Mouse (Mus musculus) brain, embryonic 14.5 days (tissue): Measurements from ENCODE around the gene Gm38394. TPM values are rescaled to one million over a fixed set of nuclear protein-coding genes. Genes with fewer than 3 reads are reported as not detected.
A peak's percentile ranks its signal among the peaks of the same experiment; 100 is the strongest.

Experiments used
- DNase-seq: peaks from one replicate; pipeline ENCODE4 v3.0.0-alpha.2; 2011; ENCODE audit warnings: low read depth
- CTCF ChIP-seq: fragments of 200-500 bp; IDR thresholded peaks from 2 replicates; pipeline ENCODE4 v1.5.1; 2012; ENCODE audit warnings: inconsistent platforms, mild to moderate bottlenecking, moderate library complexity, borderline replicate concordance; ENCODE audit not compliant: insufficient read depth, insufficient read length; ENCODE audit errors: extremely low read depth
- POLR2A ChIP-seq: fragments of 200-500 bp; IDR thresholded peaks from 2 replicates; pipeline ENCODE4 v1.6.1; 2012; ENCODE audit warnings: mild to moderate bottlenecking, inconsistent platforms, borderline replicate concordance; ENCODE audit not compliant: poor library complexity, insufficient read depth, insufficient read length, severe bottlenecking; ENCODE audit errors: extremely low read depth
- polyA plus RNA-seq: library from polyadenylated mRNA; depleted of rRNA; stranded (reverse); fragments of >200 nt; gene quantifications from 2 replicates; pipeline ENCODE4 v1.2.3, GENCODE M21; 2012; rRNA removed

The Gm38394 gene
- polyA plus RNA-seq, 1 experiment = 7.3 TPM

DNA sequence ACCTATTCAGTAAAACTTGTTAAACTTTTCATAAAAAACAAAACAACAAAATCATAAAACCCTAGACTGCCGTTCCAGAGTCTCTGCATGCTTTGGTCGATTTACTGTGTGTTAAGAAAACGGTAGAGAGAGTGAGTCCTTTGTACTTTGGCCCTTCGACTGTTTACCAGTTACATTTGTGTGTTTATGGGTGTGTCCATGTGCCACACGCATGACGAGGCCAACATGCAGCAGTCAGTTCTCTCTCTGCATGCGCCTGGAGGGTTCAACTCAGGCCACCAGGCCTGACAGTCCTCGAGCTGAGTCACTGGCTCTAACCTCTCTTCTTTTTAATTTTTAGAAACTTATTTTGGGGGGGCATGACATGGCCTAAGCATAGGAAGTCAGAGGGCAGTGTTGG, 42.8 kb downstream of the Gm38394 start:
- no peak for TF ChIP-seq CTCF
- no peak for TF ChIP-seq POLR2A

DNA sequence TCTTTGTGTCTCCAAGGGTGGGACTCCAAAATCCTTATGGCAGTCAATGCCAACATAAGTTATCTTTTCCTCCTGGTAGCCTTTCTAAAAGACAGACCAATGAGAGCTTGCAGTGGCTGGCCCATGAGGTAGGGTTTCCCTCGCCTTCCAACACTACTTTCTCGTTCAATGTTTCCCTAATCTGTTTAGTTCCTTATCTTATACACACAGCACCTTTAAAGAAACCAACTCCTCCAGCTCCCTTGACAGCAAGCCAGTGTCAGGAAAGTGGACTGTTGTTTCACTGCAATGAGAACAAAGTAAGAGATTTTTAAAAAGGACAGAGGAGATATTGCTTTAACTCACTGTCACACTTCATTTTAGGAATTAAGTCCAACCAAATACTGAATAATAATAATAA, 43.2 kb downstream of the Gm38394 start:
- TF ChIP-seq POLR2A (no peak), CTCF (no peak)
- DNase-seq = no peak

More for the DNA sequence above, 42.8 kb downstream of the Gm38394 start:
- DNase-seq = no peak

DNA sequence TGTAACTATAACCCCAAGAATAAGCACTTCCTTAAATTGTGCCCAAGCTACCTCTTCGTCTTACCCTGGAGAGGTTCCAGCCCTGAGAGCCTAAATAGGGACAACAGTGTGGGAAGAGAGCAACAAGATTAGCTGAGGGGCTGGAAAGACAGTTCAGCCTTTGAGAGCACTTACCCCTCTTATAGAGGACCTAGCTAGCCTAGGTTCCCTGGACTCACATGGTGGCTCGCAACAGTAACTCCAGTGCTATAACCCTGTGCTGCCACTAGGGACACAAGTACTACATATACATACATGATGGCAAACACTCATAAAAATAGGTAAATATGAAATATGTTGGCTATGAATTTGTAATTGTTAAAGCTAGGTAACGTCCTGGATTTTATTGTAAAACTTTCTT, 47.3 kb downstream of the Gm38394 start:
- no peak for DNase-seq
- TF ChIP-seq POLR2A (no peak), CTCF (peak; percentile 24; the same call in 1 of the 2 replicates)

DNA sequence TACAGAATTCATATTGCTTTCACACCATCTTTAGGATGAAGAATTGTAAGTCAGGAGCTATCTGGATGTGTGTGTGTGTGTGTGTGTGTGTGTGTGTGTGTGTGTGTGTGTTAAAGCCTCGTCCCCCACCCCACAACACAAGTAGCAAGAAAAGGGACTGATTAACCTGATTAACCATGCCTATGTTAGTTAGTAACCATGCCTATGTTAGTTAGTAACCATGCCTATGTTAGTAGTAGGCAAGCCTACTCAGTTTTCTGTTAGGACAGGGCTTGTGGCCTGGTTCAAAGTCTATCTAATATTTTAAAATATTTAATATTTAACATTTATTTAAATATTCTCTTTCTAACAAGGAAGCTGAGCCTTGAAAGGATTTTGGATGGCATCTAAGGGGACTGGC, 49.7 kb downstream of the Gm38394 start:
- DNase-seq = no peak
- TF ChIP-seq CTCF = no peak
- no peak for TF ChIP-seq POLR2A

DNA sequence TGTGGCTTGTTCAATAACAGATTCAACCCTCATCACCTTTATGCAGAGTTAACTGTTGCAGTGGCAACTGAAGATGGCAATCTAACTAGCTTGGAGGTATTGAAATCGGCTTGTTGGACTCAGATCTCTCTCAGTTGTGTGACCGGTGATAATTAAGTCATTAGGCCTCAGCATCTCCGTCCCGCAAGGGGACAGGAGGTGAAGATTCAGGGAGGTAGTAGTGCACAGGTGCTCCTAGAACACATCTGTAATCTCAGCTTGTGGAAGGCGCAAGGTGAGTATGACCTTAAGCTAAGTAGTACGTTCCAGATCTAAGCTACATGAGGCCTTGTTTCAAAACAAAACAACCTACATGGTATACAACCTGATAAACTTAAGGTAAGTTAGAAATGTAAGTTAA, 50.5 kb downstream of the Gm38394 start:
- no peak for TF ChIP-seq POLR2A
- TF ChIP-seq CTCF = no peak

DNA sequence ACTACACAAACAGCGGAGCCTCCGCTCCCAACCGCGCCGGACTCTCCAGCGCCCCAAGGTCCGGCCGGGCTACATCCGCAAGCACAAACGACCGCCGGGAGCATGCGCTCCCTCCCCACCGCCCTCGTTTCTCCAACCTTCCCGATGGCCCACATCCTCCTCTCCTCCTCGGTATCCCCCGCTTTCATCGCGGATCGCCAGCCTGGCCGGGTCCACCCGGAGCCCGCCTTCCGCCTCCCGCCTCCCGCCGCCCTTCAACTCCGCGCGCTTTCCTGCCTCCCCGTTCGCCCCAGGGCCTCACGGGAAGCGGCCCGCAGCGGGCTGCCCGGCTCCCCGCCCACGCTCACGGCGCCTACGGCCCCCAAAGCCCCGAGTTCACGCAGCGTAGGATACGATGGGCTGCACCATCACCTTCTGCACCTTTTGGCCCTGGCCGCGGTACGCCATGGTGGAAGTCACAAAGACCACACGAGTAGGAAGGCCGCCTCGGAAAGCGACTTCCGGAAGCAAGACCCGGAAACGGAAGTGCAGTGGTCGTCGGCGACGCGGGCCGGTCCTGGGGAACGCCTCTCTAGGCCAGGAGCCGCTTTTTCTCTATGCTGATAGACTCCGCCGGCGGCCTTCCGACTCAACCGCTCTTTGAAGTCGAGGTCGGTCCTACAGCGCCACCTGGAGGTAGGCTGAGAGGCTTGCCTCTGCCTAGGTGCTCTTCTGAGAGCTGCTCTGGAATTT, 51.2 kb downstream of the Gm38394 start, which contains the start of gene Snrpe:
TSS of gene Snrpe (minus strand) at position 521 of the 732 bp plus-strand sequence.
- TF ChIP-seq CTCF (peak; percentile 99), POLR2A (peak; percentile 29; the same call in 1 of the 2 replicates)
- peak; percentile 100 for DNase-seq

More for the DNA sequence above, 50.5 kb downstream of the Gm38394 start:
- no peak for DNase-seq

DNA sequence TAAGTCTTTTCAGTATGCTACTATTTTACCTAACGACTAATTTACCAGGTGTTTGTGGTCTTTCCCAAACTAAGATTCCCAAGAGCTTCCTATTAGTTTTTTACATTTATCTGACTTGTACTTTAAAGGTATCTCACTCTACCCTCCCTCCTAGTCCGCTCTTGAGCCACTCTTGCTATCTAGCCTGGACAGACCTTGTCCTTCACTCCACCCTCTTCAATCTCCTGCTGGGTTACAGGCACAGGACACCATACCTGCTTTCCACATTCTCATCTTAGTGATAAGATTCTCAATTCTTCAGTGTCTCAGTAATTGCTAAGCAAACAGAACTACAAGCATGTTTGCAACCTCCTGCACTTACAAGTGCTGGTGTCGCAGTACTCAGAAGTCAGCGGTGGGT, 57.9 kb downstream of the Gm38394 start:
- no peak for TF ChIP-seq POLR2A
- no peak for TF ChIP-seq CTCF
- DNase-seq = no peak

DNA sequence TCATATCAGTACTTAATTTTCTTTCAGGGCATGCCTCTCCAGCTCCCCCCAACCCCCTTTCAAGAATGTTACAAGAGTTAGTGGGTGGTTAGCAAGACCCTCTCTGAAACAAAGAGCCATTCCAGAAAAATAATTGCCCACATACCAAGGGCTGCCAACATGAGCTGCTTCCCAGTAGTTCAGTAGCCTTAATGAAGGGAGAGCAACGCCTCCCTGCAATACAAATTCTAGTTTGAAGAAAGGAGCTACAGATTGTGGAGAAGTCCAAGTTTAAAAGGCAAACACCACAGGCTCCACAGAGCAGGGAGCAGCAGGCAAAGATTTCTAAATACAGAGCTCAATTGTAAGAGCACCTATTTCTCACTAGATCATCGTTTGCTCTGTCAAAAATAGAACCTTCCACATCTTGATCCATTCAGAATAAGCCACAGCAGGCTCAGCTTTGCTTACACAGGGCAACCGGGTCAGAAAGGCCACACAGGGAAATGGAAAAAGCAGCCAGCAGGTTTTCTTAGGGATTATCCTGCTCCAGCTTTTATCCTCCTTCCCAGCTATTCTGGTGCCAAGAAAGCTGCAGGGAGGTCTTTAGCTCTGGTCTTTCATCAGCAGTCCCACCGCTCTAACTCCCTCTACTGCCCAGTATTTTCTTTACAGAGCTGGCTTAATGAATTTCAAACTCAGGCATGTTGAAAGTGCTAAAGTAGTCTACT, 64.7 kb downstream of the Gm38394 start:
- no peak for TF ChIP-seq POLR2A
- TF ChIP-seq CTCF = peak; percentile 51; the same call in 1 of the 2 replicates

DNA sequence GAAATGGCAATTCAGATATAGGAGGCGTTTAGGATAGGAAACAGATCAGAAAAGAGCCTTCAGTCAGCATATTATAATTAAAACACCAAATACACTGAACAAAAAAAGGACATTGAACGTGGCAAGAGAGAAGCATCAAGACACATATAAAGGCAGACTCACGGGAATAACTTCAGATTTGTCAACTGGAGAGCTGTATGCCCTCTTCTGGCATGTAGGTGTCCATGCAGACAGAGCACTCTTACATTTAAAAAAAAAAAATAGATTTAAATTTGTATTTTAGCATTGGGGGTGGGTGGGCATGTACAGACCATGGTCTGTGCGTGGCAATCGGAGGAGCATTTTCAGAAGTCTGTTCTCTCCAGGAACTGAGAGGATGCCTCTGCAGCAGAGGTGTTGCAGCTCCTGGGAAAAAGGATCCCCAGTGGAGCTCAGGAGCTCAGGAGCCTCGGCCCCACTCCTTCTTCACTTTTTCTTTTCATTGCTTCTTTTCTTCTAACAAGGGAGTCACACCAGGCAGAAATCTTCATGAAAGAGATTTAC, 75.1 kb downstream of the Gm38394 start:
- DNase-seq = peak; percentile 39
- no peak for TF ChIP-seq POLR2A
- TF ChIP-seq CTCF = no peak

More for the DNA sequence above, 64.7 kb downstream of the Gm38394 start:
- peak; percentile 94 for DNase-seq

DNA sequence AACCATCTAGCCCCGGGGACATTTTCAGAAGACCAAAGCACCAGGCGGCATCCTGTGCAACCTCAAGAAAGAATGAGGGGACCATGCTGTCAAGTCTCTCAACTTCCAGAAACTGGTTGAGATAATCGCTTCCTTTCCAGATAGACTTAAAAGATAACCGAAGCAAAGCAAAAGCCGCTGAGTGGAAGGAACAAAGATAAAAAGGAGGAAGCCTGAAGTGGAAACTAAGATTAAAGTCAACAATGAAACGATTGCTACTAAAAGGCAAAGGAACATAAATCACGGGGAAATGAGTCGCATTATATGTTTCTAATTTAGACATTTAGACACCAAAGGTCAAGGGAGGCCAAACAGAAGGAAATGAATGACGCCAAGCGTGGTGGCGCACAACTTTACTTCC, 89.8 kb downstream of the Gm38394 start:
- DNase-seq = no peak
- no peak for TF ChIP-seq CTCF
- TF ChIP-seq POLR2A = no peak

Other genes with a start within 250 kb of the Gm38394 start
- 34.2 and 37.6 TPM in 2 replicates for gene Sox13, start 236.9 kb downstream of the Gm38394 start, polyA plus RNA-seq
- gene Snrpe, start 51.0 kb downstream of the Gm38394 start, polyA plus RNA-seq = 333 and 429 TPM in 2 replicates
- gene Zbed6, start 433 bp downstream of the Gm38394 start, polyA plus RNA-seq = 6.9 and 8.8 TPM in 2 replicates
- gene Lax1, start 28.8 kb upstream of the Gm38394 start, polyA plus RNA-seq = 0.37 and 0.51 TPM in 2 replicates
- 13.3 and 25.0 TPM in 2 replicates for gene Atp2b4, start 139.7 kb upstream of the Gm38394 start, polyA plus RNA-seq
- gene Optc, start 246.7 kb upstream of the Gm38394 start, polyA plus RNA-seq = 9.0 and 9.2 TPM in 2 replicates